Mouse (Mus musculus): ENCODE data around the gene Gpr153.

DNA sequence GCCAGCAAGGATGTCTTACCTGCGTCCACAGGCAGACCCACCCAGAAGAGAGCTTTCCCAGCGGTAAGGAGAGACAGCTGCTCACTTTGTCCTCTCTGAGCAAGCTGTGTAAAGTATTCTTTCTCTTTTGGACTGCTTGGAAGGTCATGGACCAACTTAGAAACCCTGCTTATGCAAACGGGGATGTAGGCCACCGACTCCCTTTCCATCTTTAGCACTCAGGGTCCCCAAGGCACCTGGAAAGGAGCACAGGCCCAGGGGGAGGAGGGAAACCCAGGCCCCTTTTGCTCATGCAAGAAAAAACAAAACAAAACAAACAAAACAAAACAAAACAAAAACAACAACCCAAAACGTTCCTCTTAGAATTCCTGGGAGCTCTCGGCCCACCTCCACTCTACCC lies 17.5 kb downstream of the Gpr153 start, which contains the start of gene Hes3:
- TF ChIP-seq ZMIZ1 (IDR thresholded peaks at IDR 0.05; ENCODE audit: low read depth, low read length), result no peak
- no peak for TF ChIP-seq CTCF (conservative IDR thresholded peaks at IDR 0.05 in 1 of 2, IDR thresholded peaks at IDR 0.05 in 1 of 2; ENCODE audit: low read depth in 2 of 2, low read length in 2 of 2)
- no peak for TF ChIP-seq POLR2A (IDR thresholded peaks at IDR 0.05; ENCODE audit: low read depth, low read length)
- TF ChIP-seq SIN3A (IDR thresholded peaks at IDR 0.05; ENCODE audit: low read length), result no peak
- TF ChIP-seq MYC (IDR thresholded peaks at IDR 0.05; ENCODE audit: low read depth, low read length), result no peak
- no peak for TF ChIP-seq BHLHE40 (IDR thresholded peaks at IDR 0.05; ENCODE audit: low read depth, low read length)

Measured in CH12.LX (cell line).